Mouse (Mus musculus): Measurements from ENCODE around the gene Cox5a.

DNA sequence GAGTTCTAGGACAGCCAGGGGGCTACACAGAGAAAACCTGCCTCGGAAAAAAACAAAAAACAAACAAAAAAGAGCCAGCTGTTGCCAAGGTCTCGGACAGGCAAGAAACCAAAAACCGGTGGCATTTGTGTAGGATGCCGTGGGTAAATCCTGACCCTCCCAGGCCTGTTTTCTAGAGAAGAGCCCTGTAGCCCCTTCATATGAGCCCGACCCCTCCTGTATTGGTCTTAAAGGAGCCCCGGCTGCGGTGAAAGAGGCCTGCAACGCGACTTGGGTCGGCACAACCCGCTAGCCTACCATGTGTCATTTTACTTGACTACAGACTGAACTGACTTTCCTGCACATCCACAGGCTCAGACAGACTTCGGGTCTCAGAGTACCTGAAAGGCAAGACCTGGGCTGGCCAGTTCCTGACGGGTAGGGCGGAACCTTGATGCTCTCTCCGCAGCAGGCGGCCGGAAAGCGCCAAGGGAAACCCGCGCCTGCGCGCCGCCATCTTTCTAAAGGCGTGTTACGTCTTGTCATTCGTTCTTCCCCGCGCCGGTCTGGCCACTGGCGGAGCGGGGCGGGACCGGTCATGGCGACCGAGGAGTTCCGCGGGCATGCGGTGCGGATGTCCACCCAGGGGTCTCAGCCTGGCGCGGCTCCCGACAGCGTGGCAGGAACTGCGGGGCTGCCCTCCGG is 16.1 kb downstream of the Cox5a start, which contains the start of gene Fam219b:
- peak; percentile 28; the same call in 1 of the 2 replicates for TF ChIP-seq POLR2A (IDR thresholded peaks at IDR 0.05; ENCODE audit: low read depth, low read length)
- no peak for TF ChIP-seq CTCF (IDR thresholded peaks at IDR 0.05; ENCODE audit: extremely low read depth, insufficient read length, insufficient replicate concordance, low read depth, low read length)

Measured in small intestine, adult 2 months (tissue).